ENCODE assay signal across 8 mouse cellular contexts in the genomic region with DNA sequence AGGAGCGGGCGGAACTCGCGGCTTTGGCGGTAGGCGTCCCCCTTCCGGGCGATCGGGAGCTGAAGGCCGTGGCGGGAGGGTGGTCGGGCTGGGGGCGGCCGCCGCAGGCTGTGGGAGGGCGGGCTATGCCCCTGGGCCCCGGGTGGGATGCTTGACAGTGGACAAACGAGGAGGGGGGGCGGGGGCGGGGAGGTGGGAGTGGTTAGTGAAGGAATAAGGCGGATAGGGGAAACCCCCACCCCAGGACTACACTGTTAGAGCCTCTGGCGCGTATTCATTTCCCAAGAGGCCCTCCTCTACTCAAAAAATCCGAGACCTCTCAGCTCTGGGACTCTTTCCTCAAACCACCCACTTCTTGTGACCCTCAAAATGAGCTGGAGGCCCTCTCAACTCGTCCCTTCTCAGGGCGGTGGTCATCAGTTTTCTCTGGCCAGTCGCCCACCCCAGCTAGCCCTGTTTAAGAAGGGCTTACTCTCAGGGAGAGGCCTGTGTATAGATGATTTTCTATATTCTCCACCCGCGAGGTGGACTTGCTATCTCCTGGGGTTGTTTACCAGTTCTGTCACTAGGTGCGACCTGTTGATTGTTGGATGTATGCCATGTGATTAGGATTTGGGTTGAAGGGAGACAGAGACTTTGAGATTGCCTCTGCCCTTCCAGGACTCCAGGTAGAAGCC. TPM values are rescaled to one million over a fixed set of nuclear protein-coding genes. Genes with fewer than 3 reads are reported as not detected.
A peak's percentile ranks its signal among the peaks of the same experiment; 100 is the strongest.
DNase-seq lines count a peak whose midpoint lies in the region; ATAC-seq and TF ChIP-seq lines count a peak whose summit lies in the region.

No protein-coding gene starts in this region.

- peak overlapping the region; percentile 77 for H3K4me2 ChIP-seq in liver, postnatal 0 days (ENCODE audit: low read depth, low read length)
- H3K4me2 ChIP-seq in stomach, embryonic 15.5 days: peak overlapping the region; percentile 85

- H3K4me3 ChIP-seq in liver, postnatal 0 days (ENCODE audit: low read depth, low read length): peak overlapping the region; percentile 74
- H3K4me3 ChIP-seq in stomach, embryonic 15.5 days (replicated peaks): peak overlapping the region; percentile 76

- H3K9ac ChIP-seq in liver, postnatal 0 days (replicated peaks): peak overlapping the region; percentile 92
- peak overlapping the region; percentile 83 for H3K9ac ChIP-seq in stomach, embryonic 15.5 days

- intact Hi-C loops in heart, postnatal 10 days (cut with DNase I): no loop called here

- ATAC-seq in liver, postnatal 0 days: peak; percentile 11
- peak; percentile 51; the same call in 1 of the 2 replicates for ATAC-seq in stomach, embryonic 15.5 days (ENCODE audit: insufficient read depth, low FRiP score, low read depth)

- TF ChIP-seq EP300 in liver, postnatal 0 days (IDR thresholded peaks at IDR 0.05; ENCODE audit: low read depth): no peak

- DNase-seq in cerebellum, adult 18-20 months: peak; percentile 63 to 72
- DNase-seq in cerebellum, postnatal 4 days (ENCODE audit: low spot score in 2 of 2): no peak
- DNase-seq in 3134 (ENCODE audit: extremely low read depth, insufficient read length, low spot score): peak; percentile 44
- peak; percentile 64 to 81 for DNase-seq in cerebellum, postnatal 10 days
- DNase-seq in heart, postnatal 10 days: peak; percentile 54 to 67
- DNase-seq in liver, postnatal 0 days: no peak
- DNase-seq in right cerebral cortex, adult 2 months (ENCODE audit: low spot score in 2 of 2): no peak

- H3K27ac ChIP-seq in liver, postnatal 0 days (ENCODE audit: low read depth): peak overlapping the region; percentile 98
- H3K27ac ChIP-seq in stomach, embryonic 15.5 days: peak overlapping the region; percentile 97

- WGBS in liver, postnatal 0 days (ENCODE audit: insufficient replicate concordance): 0% methylated on average over 13 of the region's 30 CpGs
- under 1% methylated on average over 29 of the region's 30 CpGs for WGBS in stomach, embryonic 15.5 days

- peaks cover 40% of the 10 kb centered on the region for H3K36me3 ChIP-seq in liver, postnatal 0 days (replicated peaks; ENCODE audit: insufficient read depth, low read length)
- H3K36me3 ChIP-seq in stomach, embryonic 15.5 days: peaks cover 31% of the 10 kb centered on the region

- no peaks in the 10 kb centered on the region for H3K9me3 ChIP-seq in liver, postnatal 0 days (ENCODE audit: low read length)
- no peaks in the 10 kb centered on the region for H3K9me3 ChIP-seq in stomach, embryonic 15.5 days

- H3K27me3 ChIP-seq in liver, postnatal 0 days (ENCODE audit: insufficient read depth, low read length): no peaks in the 10 kb centered on the region
- H3K27me3 ChIP-seq in stomach, embryonic 15.5 days (replicated peaks): no peaks in the 10 kb centered on the region

- TF ChIP-seq CTCF in liver, postnatal 0 days (IDR thresholded peaks at IDR 0.05; ENCODE audit: low read depth): no peak; the same call in 1 of the 2 replicates

- H3K4me1 ChIP-seq in liver, postnatal 0 days (ENCODE audit: insufficient read depth): peaks cover 40% of the 10 kb centered on the region
- H3K4me1 ChIP-seq in stomach, embryonic 15.5 days: peaks cover 32% of the 10 kb centered on the region

RNA-seq across cellular contexts. Expression of gene Khnyn, which starts 0.5 kb away (rescaled TPM):
- 10 to 100 TPM; 12.5 to 13.1 TPM for total RNA-seq in heart, postnatal 10 days (2021)
- 4.6 and 5.2 TPM in 2 replicates for polyA plus RNA-seq in liver, postnatal 0 days (2015; fragmentation: Nextera tagmentation; extraction: Ambion mirVana)
- 16.5 and 18.1 TPM in 2 replicates for polyA plus RNA-seq in stomach, embryonic 15.5 days (2015; fragmentation: Nextera tagmentation; extraction: Ambion mirVana)

RNA-seq across cellular contexts. Expression of gene Cbln3, which starts 1.1 kb away (rescaled TPM):
- total RNA-seq in heart, postnatal 10 days (2021): under 1 TPM; 0.22 to 0.38 TPM
- 0.29 and 0.40 TPM in 2 replicates for polyA plus RNA-seq in liver, postnatal 0 days (2015; fragmentation: Nextera tagmentation; extraction: Ambion mirVana)
- 0.42 and 0.46 TPM in 2 replicates for polyA plus RNA-seq in stomach, embryonic 15.5 days (2015; fragmentation: Nextera tagmentation; extraction: Ambion mirVana)

RNA-seq across cellular contexts. Expression of gene Sdr39u1, which starts 14.8 kb away (rescaled TPM):
- total RNA-seq in heart, postnatal 10 days (2021): 10 to 100 TPM; 73.2 to 79.9 TPM
- 26.2 and 26.9 TPM in 2 replicates for polyA plus RNA-seq in liver, postnatal 0 days (2015; fragmentation: Nextera tagmentation; extraction: Ambion mirVana)
- polyA plus RNA-seq in stomach, embryonic 15.5 days (2015; fragmentation: Nextera tagmentation; extraction: Ambion mirVana): 56.0 and 65.7 TPM in 2 replicates

RNA-seq across cellular contexts. Expression of gene Nynrin, which starts 31.4 kb away (rescaled TPM):
- total RNA-seq in heart, postnatal 10 days (2021): 10 to 100 TPM; 24.1 to 27.6 TPM
- 0.63 and 0.70 TPM in 2 replicates for polyA plus RNA-seq in liver, postnatal 0 days (2015; fragmentation: Nextera tagmentation; extraction: Ambion mirVana)
- 15.4 and 18.5 TPM in 2 replicates for polyA plus RNA-seq in stomach, embryonic 15.5 days (2015; fragmentation: Nextera tagmentation; extraction: Ambion mirVana)

RNA-seq across cellular contexts. Expression of gene Cma1, which starts 59.2 kb away (rescaled TPM):
- 1 to 10 TPM; 5.2 to 6.8 TPM for total RNA-seq in heart, postnatal 10 days (2021)
- polyA plus RNA-seq in liver, postnatal 0 days (2015; fragmentation: Nextera tagmentation; extraction: Ambion mirVana): 0.59 and 1.7 TPM in 2 replicates
- polyA plus RNA-seq in stomach, embryonic 15.5 days (2015; fragmentation: Nextera tagmentation; extraction: Ambion mirVana): 23.0 and 27.4 TPM in 2 replicates

Comparison
In these comparisons a context has a peak if more than half of its experiments do, and no peak if none do; other contexts are left out.
1. DNase-seq: peak in cerebellum, adult 18-20 months (2 of 2), 3134 (single experiment), cerebellum, postnatal 10 days (2 of 2) and heart, postnatal 10 days (2 of 2); none in cerebellum, postnatal 4 days (0 of 2), liver, postnatal 0 days (single experiment) and right cerebral cortex, adult 2 months (0 of 2).